In the genomic region with DNA sequence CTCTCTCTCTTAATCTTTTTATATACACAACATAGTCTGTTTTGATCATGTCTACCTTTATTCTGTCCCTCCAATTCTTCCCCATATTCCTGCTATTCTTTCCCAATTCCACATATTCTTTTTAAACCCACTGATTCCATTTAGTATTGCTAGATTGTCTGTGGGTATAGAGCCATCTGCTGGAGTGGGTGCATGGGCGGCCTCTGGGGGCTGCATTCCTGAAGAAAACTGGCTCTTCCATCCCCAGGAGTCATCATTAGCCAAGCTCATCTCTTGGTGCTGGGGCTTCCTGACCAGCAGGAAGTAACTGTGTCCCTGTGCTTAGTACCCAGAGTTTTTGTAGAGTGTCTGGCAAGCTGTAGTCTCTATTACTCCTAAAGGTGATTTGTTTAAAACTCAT, we compare ENCODE assay signal across 26 mouse cellular contexts. TPM values are rescaled to one million over a fixed set of nuclear protein-coding genes. Genes with fewer than 3 reads are reported as not detected.
DNase-seq lines count a peak whose midpoint lies in the region; ATAC-seq and TF ChIP-seq lines count a peak whose summit lies in the region.
"Had no signal": no experiment of that assay in that cellular context is flagged by ENCODE, and none has a peak within 500 bp of the region (broad histone marks: within the 10 kb centered on the region; RNA-seq: fewer than 3 reads in every experiment).

No protein-coding gene starts in this region.

- no peaks in the 10 kb centered on the region for H3K9me3 ChIP-seq in kidney, postnatal 0 days (replicated peaks; ENCODE audit: low read length)
- no peaks in the 10 kb centered on the region for H3K9me3 ChIP-seq in midbrain, postnatal 0 days (ENCODE audit: low read length)
- H3K9me3 ChIP-seq in midbrain, embryonic 11.5 days (ENCODE audit: control insufficient read depth, low read length), result no peaks in the 10 kb centered on the region
- H3K9me3 ChIP-seq in stomach, postnatal 0 days (ENCODE audit: control insufficient read depth, low read length), result no peaks in the 10 kb centered on the region
- H3K9me3 ChIP-seq: embryonic facial prominence, embryonic 15.5 days; forebrain, embryonic 10.5 days; G1E; heart, embryonic 12.5 days had no signal

- TF ChIP-seq EP300 in stomach, postnatal 0 days (optimal IDR thresholded peaks at IDR 0.05), result no peak

- H3K9ac ChIP-seq in kidney, postnatal 0 days (ENCODE audit: low read depth, low read length), result no peak overlapping the region
- no peak overlapping the region for H3K9ac ChIP-seq in midbrain, postnatal 0 days (replicated peaks; ENCODE audit: low read length, poor library complexity, severe bottlenecking)
- no peak overlapping the region for H3K9ac ChIP-seq in midbrain, embryonic 11.5 days (ENCODE audit: low read length)
- H3K9ac ChIP-seq in stomach, postnatal 0 days (ENCODE audit: low read length), result no peak overlapping the region
- H3K9ac ChIP-seq: embryonic facial prominence, embryonic 15.5 days; heart, embryonic 12.5 days had no signal

- no peak overlapping the region for H3K27ac ChIP-seq in kidney, postnatal 0 days
- no peak overlapping the region for H3K27ac ChIP-seq in midbrain, postnatal 0 days (ENCODE audit: low read depth, low read length)
- H3K27ac ChIP-seq in midbrain, embryonic 11.5 days (ENCODE audit: low read depth, low read length), result no peak overlapping the region
- no peak overlapping the region for H3K27ac ChIP-seq in stomach, postnatal 0 days (replicated peaks)
- H3K27ac ChIP-seq: embryonic facial prominence, embryonic 15.5 days; forebrain, embryonic 10.5 days had no signal

- WGBS in kidney, postnatal 0 days, result 96% methylated on average over 1 of the region's 1 CpGs
- 80% methylated on average over 1 of the region's 1 CpGs for whole genome bisulfite sequencing in midbrain, postnatal 0 days
- WGBS in midbrain, embryonic 11.5 days, result 72% methylated on average over 1 of the region's 1 CpGs
- 93% methylated on average over 1 of the region's 1 CpGs for WGBS in stomach, postnatal 0 days

- peak; percentile 87 for DNase-seq in heart, adult 11 months
- no peak for DNase-seq in heart, postnatal 10 days
- DNase-seq in kidney, postnatal 0 days (ENCODE audit: low spot score), result no peak
- no peak for DNase-seq in kidney, postnatal 25 days
- no peak for DNase-seq in midbrain, postnatal 0 days (ENCODE audit: low spot score)
- DNase-seq in midbrain, embryonic 11.5 days (ENCODE audit: low spot score, missing footprints), result no peak
- DNase-seq in stomach, postnatal 0 days (ENCODE audit: low spot score), result no peak
- DNase-seq in urinary bladder, postnatal 36 days (ENCODE audit: low spot score in 2 of 2), result no peak
- DNase-seq: adrenal gland, postnatal 14 days; B cell, adult 2 months; cerebellum, adult 2 months; embryo, embryonic 11 days; gastrocnemius, postnatal 36 days; heart, adult 18-20 months; heart, postnatal 36 days had no signal

- no peaks in the 10 kb centered on the region for H3K36me3 ChIP-seq in kidney, postnatal 0 days (ENCODE audit: insufficient read depth, low read length)
- no peaks in the 10 kb centered on the region for H3K36me3 ChIP-seq in midbrain, postnatal 0 days (ENCODE audit: insufficient read depth, low read length)
- H3K36me3 ChIP-seq in midbrain, embryonic 11.5 days (ENCODE audit: control insufficient read depth, insufficient read depth, low read length), result no peaks in the 10 kb centered on the region
- no peaks in the 10 kb centered on the region for H3K36me3 ChIP-seq in stomach, postnatal 0 days (ENCODE audit: control insufficient read depth, insufficient read depth, low read length)
- H3K36me3 ChIP-seq: embryonic facial prominence, embryonic 15.5 days; forebrain, embryonic 10.5 days; G1E; heart, embryonic 12.5 days had no signal

- peak; percentile 27; the same call in 1 of the 2 replicates for TF ChIP-seq CTCF in kidney, postnatal 0 days (IDR thresholded peaks at IDR 0.05; ENCODE audit: low read depth)
- TF ChIP-seq CTCF in midbrain, postnatal 0 days (IDR thresholded peaks at IDR 0.05), result peak; percentile 26; the same call in 1 of the 2 replicates
- peak; percentile 26; the same call in 1 of the 2 replicates for TF ChIP-seq CTCF in stomach, postnatal 0 days (IDR thresholded peaks at IDR 0.05; ENCODE audit: low read depth)

- no peaks in the 10 kb centered on the region for H3K27me3 ChIP-seq in kidney, postnatal 0 days (ENCODE audit: insufficient read depth, low read length)
- H3K27me3 ChIP-seq in midbrain, postnatal 0 days (ENCODE audit: insufficient read depth, low read length), result no peaks in the 10 kb centered on the region
- no peaks in the 10 kb centered on the region for H3K27me3 ChIP-seq in midbrain, embryonic 11.5 days (ENCODE audit: control insufficient read depth, insufficient read depth, low read length)
- no peaks in the 10 kb centered on the region for H3K27me3 ChIP-seq in stomach, postnatal 0 days (ENCODE audit: control insufficient read depth, insufficient read depth, low read length)
- H3K27me3 ChIP-seq: embryonic facial prominence, embryonic 15.5 days; heart, embryonic 12.5 days had no signal

- intact Hi-C loops in heart, postnatal 10 days (cut with DNase I), result no loop called here

- no peak overlapping the region for H3K4me2 ChIP-seq in kidney, postnatal 0 days (ENCODE audit: low read length)
- H3K4me2 ChIP-seq in midbrain, postnatal 0 days (ENCODE audit: low read depth, low read length, poor library complexity, severe bottlenecking), result no peak overlapping the region
- no peak overlapping the region for H3K4me2 ChIP-seq in midbrain, embryonic 11.5 days
- H3K4me2 ChIP-seq in stomach, postnatal 0 days (replicated peaks; ENCODE audit: low read depth), result no peak overlapping the region
- H3K4me2 ChIP-seq: embryonic facial prominence, embryonic 15.5 days; heart, embryonic 12.5 days had no signal

- no peak overlapping the region for H3K4me3 ChIP-seq in kidney, postnatal 0 days (replicated peaks; ENCODE audit: low read depth, low read length)
- H3K4me3 ChIP-seq in midbrain, postnatal 0 days (ENCODE audit: low read depth, low read length), result no peak overlapping the region
- no peak overlapping the region for H3K4me3 ChIP-seq in midbrain, embryonic 11.5 days (ENCODE audit: low read depth, low read length)
- H3K4me3 ChIP-seq in stomach, postnatal 0 days (ENCODE audit: low read depth, low read length), result no peak overlapping the region
- H3K4me3 ChIP-seq: embryonic facial prominence, embryonic 15.5 days; erythroblast, embryonic 14.5 days; forebrain, embryonic 10.5 days; heart, embryonic 12.5 days had no signal

- no peak for ATAC-seq in kidney, postnatal 0 days (replicated peaks; ENCODE audit: low FRiP score, low read depth)
- ATAC-seq in midbrain, postnatal 0 days (ENCODE audit: low FRiP score), result no peak
- ATAC-seq in midbrain, embryonic 11.5 days (ENCODE audit: low FRiP score), result no peak
- ATAC-seq in stomach, postnatal 0 days (ENCODE audit: low FRiP score, low TSS enrichment), result no peak
- ATAC-seq: activated CD4-positive, CD25-positive, alpha-beta regulatory T cell, adult 4 months; CD4-positive, CD25-positive, alpha-beta regulatory T cell, adult 4 months; forebrain, embryonic 14.5 days; hindbrain, embryonic 16.5 days had no signal

- H3K4me1 ChIP-seq in kidney, postnatal 0 days (replicated peaks; ENCODE audit: insufficient read depth, low read length), result no peaks in the 10 kb centered on the region
- no peaks in the 10 kb centered on the region for H3K4me1 ChIP-seq in midbrain, postnatal 0 days (ENCODE audit: insufficient read depth, low read length)
- peaks cover 13% of the 10 kb centered on the region for H3K4me1 ChIP-seq in midbrain, embryonic 11.5 days (ENCODE audit: control insufficient read depth, insufficient read depth, low read length)
- H3K4me1 ChIP-seq in stomach, postnatal 0 days (replicated peaks; ENCODE audit: control insufficient read depth, insufficient read depth), result no peaks in the 10 kb centered on the region
- H3K4me1 ChIP-seq: embryonic facial prominence, embryonic 15.5 days; heart, embryonic 12.5 days had no signal

RNA-seq across cellular contexts. Expression of a gene that starts 33.4 kb away (rescaled TPM):
- total RNA-seq in heart, postnatal 10 days (2021), result 1 to 10 TPM; 2.0 TPM
- 8.6 and 9.9 TPM in 2 replicates for polyA plus RNA-seq in kidney, postnatal 0 days (2015; fragmentation: Nextera tagmentation; extraction: Ambion mirVana)
- 30.6 and 37.5 TPM in 2 replicates for total RNA-seq in midbrain, postnatal 0 days (2014; rRNA removed)
- 7.1 and 9.1 TPM in 2 replicates for polyA plus RNA-seq in midbrain, postnatal 0 days (2015; fragmentation: Nextera tagmentation; extraction: Ambion mirVana)
- polyA plus RNA-seq in midbrain, embryonic 11.5 days (2014; fragmentation: Nextera tagmentation; extraction: Ambion mirVana), result 47.5 and 52.7 TPM in 2 replicates
- 1.3 TPM in 2 replicates for polyA plus RNA-seq in stomach, postnatal 0 days (2015; fragmentation: Nextera tagmentation; extraction: Ambion mirVana)
- polyA plus RNA-seq: erythroblast, embryonic 14.5 days; G1E had no signal

RNA-seq across cellular contexts. Expression of a gene that starts 42.1 kb away (rescaled TPM):
- not detected for total RNA-seq in heart, postnatal 10 days (2021)
- 0.57 and 0.78 TPM in 2 replicates for polyA plus RNA-seq in kidney, postnatal 0 days (2015; fragmentation: Nextera tagmentation; extraction: Ambion mirVana)
- total RNA-seq in midbrain, postnatal 0 days (2014; rRNA removed), result 0.05 TPM in 1 of 2 replicates, not detected in the other
- not detected in 2 replicates for polyA plus RNA-seq in midbrain, postnatal 0 days (2015; fragmentation: Nextera tagmentation; extraction: Ambion mirVana)
- polyA plus RNA-seq in midbrain, embryonic 11.5 days (2014; fragmentation: Nextera tagmentation; extraction: Ambion mirVana), result 0.05 and 0.17 TPM in 2 replicates
- polyA plus RNA-seq in stomach, postnatal 0 days (2015; fragmentation: Nextera tagmentation; extraction: Ambion mirVana), result 7.1 and 7.9 TPM in 2 replicates
- total RNA-seq: adrenal gland, adult 18-20 months; gastrocnemius, adult 8-10 months; gastrocnemius, postnatal 36 days; heart, adult 18-20 months; heart, postnatal 36 days had no signal
- polyA plus RNA-seq: activated CD4-positive, CD25-positive, alpha-beta regulatory T cell, adult 4 months; CD4-positive, CD25-positive, alpha-beta regulatory T cell, adult 4 months; cerebellum, adult 2 months; erythroblast, embryonic 14.5 days; forebrain, embryonic 14.5 days; G1E; hindbrain, embryonic 16.5 days had no signal
